Mouse (Mus musculus): ENCODE data around the gene Fkbpl. TPM values are rescaled to one million over a fixed set of nuclear protein-coding genes. Genes with fewer than 3 reads are reported as not detected.

Fkbpl gene
- polyA plus RNA-seq, 1 experiment from 2014 or later, result 16.1 TPM

- H3K36me3 ChIP-seq (ENCODE audit: poor library complexity, severe bottlenecking), result no peaks in the 10 kb centered on the region
- H3K4me1 ChIP-seq, result peaks cover 15% of the 10 kb centered on the region
- WGBS, result 72% methylated on average over 13 of the region's 13 CpGs
- H3K9me3 ChIP-seq (replicated peaks), result no peaks in the 10 kb centered on the region
- no peak overlapping the region for H3K27ac ChIP-seq
- no peak overlapping the region for H3K4me2 ChIP-seq
- H3K27me3 ChIP-seq, result peaks cover 64% of the 10 kb centered on the region
- ATAC-seq, result no peak
- no peak overlapping the region for H3K4me3 ChIP-seq
- H3K9ac ChIP-seq, result no peak overlapping the region
Observed at GRCm38 (mm10) chr17:34675205-34676092, 30.9 kb downstream of the Fkbpl start.

- Histone ChIP-seq H3K4me2 (no peak overlapping the region), H3K4me3 (no peak overlapping the region), H3K27ac (no peak overlapping the region), H3K9ac (no peak overlapping the region), H3K27me3 (peaks cover 59% of the 10 kb centered on the region), H3K36me3 (ENCODE audit: poor library complexity, severe bottlenecking) (no peaks in the 10 kb centered on the region), H3K4me1 (peaks cover 13% of the 10 kb centered on the region), H3K9me3 (replicated peaks) (no peaks in the 10 kb centered on the region)
- 84% methylated on average over 6 of the region's 6 CpGs for WGBS
- no peak for ATAC-seq
Observed at GRCm38 (mm10) chr17:34676093-34676460, 31.5 kb downstream of the Fkbpl start.

GRCm38 (mm10) chr17:34676671-34677070 lies 32.1 kb downstream of the Fkbpl start:
- 81% methylated on average over 12 of the region's 12 CpGs for WGBS
- Histone ChIP-seq H3K27me3 (peaks cover 53% of the 10 kb centered on the region), H3K4me2 (no peak overlapping the region), H3K9me3 (replicated peaks) (no peaks in the 10 kb centered on the region), H3K4me1 (peaks cover 7% of the 10 kb centered on the region), H3K9ac (no peak overlapping the region), H3K4me3 (no peak overlapping the region), H3K36me3 (ENCODE audit: poor library complexity, severe bottlenecking) (no peaks in the 10 kb centered on the region), H3K27ac (no peak overlapping the region)
- ATAC-seq, result no peak

GRCm38 (mm10) chr17:34680191-34680590 lies 35.6 kb downstream of the Fkbpl start:
- H3K9ac ChIP-seq, result no peak overlapping the region
- H3K36me3 ChIP-seq (ENCODE audit: poor library complexity, severe bottlenecking), result no peaks in the 10 kb centered on the region
- no peak for ATAC-seq
- no peak overlapping the region for H3K4me2 ChIP-seq
- peaks cover 4% of the 10 kb centered on the region; the same call in 1 of the 2 replicates for H3K4me1 ChIP-seq
- H3K9me3 ChIP-seq (replicated peaks), result no peaks in the 10 kb centered on the region
- peaks cover 20% of the 10 kb centered on the region for H3K27me3 ChIP-seq
- H3K27ac ChIP-seq, result no peak overlapping the region
- 86% methylated on average over 26 of the region's 26 CpGs for WGBS
- H3K4me3 ChIP-seq, result no peak overlapping the region

DNA sequence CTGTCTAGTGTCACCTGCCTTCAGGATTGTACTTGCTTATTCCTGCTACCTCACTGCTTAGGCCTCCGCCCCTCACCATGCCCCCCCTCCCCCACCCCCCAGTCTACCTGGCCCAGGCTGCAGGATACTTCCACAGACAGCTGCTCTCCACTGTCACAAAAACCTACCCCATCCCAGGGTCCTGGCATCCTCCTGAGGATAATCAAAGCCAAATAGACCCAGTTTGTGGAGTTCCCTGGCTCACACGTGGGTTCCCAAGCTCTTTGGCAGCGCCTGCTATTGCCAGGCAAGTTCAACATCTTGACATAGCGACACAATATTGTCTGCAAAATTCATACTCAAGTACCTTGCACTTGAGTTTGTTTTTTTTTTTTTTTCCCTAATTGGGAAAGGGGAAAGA lies 36.1 kb downstream of the Fkbpl start:
- H3K9ac ChIP-seq, result no peak overlapping the region
- peaks cover 7% of the 10 kb centered on the region for H3K4me1 ChIP-seq
- H3K36me3 ChIP-seq (ENCODE audit: poor library complexity, severe bottlenecking), result no peaks in the 10 kb centered on the region
- peaks cover 16% of the 10 kb centered on the region for H3K27me3 ChIP-seq
- no peak for ATAC-seq
- H3K4me3 ChIP-seq, result no peak overlapping the region
- no peak overlapping the region for H3K4me2 ChIP-seq
- H3K27ac ChIP-seq, result no peak overlapping the region
- no peaks in the 10 kb centered on the region for H3K9me3 ChIP-seq (replicated peaks)
- whole genome bisulfite sequencing, result 75% methylated on average over 4 of the region's 4 CpGs

GRCm38 (mm10) chr17:34681132-34681571 lies 36.6 kb downstream of the Fkbpl start:
- H3K4me1 ChIP-seq, result peaks cover 7% of the 10 kb centered on the region
- no peaks in the 10 kb centered on the region for H3K36me3 ChIP-seq (ENCODE audit: poor library complexity, severe bottlenecking)
- 84% methylated on average over 17 of the region's 17 CpGs for whole genome bisulfite sequencing
- no peak for ATAC-seq
- H3K27ac ChIP-seq, result no peak overlapping the region
- H3K9me3 ChIP-seq (replicated peaks), result no peaks in the 10 kb centered on the region
- no peak overlapping the region for H3K4me2 ChIP-seq
- H3K4me3 ChIP-seq, result no peak overlapping the region
- peaks cover 12% of the 10 kb centered on the region for H3K27me3 ChIP-seq
- H3K9ac ChIP-seq, result no peak overlapping the region

DNA sequence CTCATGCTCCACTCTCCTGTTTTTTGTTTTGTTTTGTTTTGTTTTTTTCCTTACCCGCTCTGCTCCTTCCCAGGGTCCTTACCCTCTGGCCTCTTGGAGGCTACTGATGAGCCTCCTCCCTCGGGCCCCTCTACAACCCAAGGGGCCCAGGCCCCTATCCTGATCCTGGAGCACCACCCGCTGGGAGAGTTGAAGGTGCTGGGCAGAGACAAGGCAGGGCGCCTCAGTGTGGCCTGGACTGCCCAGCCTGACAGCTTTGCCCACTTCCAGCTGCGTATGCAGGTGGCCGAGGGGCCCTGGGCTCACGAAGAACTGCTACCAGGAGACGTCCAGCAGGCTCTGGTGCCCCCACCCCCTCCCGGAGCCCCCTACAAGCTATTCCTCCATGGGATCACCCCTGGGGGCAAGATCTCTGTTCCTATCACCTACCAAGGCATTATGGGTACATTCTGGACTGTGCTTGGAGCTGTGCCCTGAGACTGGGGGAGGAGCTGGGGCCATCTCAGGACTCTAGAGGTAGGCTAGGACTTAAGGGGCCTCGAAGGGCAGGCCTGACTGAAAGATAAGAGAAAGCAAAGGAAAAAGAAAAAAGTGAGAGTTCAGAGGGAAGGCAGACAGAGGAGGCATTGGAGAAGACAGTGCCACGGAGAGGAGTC lies 37.4 kb downstream of the Fkbpl start:
- Histone ChIP-seq H3K27ac (no peak overlapping the region), H3K4me2 (no peak overlapping the region), H3K4me3 (no peak overlapping the region), H3K36me3 (ENCODE audit: poor library complexity, severe bottlenecking) (no peaks in the 10 kb centered on the region), H3K27me3 (peaks cover 12% of the 10 kb centered on the region; the same call in 1 of the 2 replicates), H3K9ac (no peak overlapping the region), H3K9me3 (replicated peaks) (no peaks in the 10 kb centered on the region), H3K4me1 (peaks cover 7% of the 10 kb centered on the region)
- WGBS, result 73% methylated on average over 11 of the region's 11 CpGs
- no peak for ATAC-seq

GRCm38 (mm10) chr17:34683179-34683578 lies 38.6 kb downstream of the Fkbpl start:
- Histone ChIP-seq H3K9me3 (replicated peaks) (no peaks in the 10 kb centered on the region), H3K36me3 (ENCODE audit: poor library complexity, severe bottlenecking) (no peaks in the 10 kb centered on the region), H3K4me3 (no peak overlapping the region), H3K4me2 (no peak overlapping the region), H3K27me3 (peaks cover 12% of the 10 kb centered on the region; the same call in 1 of the 2 replicates), H3K9ac (no peak overlapping the region), H3K27ac (no peak overlapping the region), H3K4me1 (peaks cover 7% of the 10 kb centered on the region)
- WGBS, result 79% methylated on average over 8 of the region's 8 CpGs
- ATAC-seq, result no peak

DNA sequence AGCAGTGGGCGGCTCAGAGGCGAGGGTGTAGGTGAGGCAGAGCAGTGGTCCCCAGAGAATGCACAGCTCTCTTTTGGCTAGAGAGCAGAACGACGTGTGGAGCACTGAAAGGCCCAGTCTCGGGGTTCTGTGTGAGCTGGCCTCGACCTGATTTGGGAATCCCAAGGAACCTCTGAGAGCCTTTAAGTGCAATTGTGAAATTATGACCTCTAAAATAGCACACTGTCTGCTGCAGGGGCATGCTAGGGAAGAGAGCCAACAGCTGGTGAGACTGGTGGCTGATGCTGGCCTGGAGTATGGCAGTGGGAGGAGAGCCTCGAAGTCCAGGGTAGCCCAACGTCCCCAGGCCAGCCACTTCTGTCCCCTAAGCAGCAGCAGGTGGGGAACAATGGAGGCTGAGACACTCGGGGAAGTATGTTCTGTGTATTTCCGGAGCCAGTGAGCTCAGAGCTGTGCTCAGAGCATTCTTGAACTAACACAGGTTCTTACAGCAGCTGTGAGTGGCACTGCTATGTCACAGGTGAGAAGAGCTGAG lies 39.2 kb downstream of the Fkbpl start:
- Histone ChIP-seq H3K36me3 (ENCODE audit: poor library complexity, severe bottlenecking) (no peaks in the 10 kb centered on the region), H3K4me3 (no peak overlapping the region), H3K9me3 (replicated peaks) (no peaks in the 10 kb centered on the region), H3K27me3 (peaks cover 8% of the 10 kb centered on the region; the same call in 1 of the 2 replicates), H3K4me1 (peaks cover 7% of the 10 kb centered on the region), H3K27ac (no peak overlapping the region), H3K9ac (no peak overlapping the region), H3K4me2 (no peak overlapping the region)
- 70% methylated on average over 10 of the region's 10 CpGs for WGBS
- ATAC-seq, result no peak

DNA sequence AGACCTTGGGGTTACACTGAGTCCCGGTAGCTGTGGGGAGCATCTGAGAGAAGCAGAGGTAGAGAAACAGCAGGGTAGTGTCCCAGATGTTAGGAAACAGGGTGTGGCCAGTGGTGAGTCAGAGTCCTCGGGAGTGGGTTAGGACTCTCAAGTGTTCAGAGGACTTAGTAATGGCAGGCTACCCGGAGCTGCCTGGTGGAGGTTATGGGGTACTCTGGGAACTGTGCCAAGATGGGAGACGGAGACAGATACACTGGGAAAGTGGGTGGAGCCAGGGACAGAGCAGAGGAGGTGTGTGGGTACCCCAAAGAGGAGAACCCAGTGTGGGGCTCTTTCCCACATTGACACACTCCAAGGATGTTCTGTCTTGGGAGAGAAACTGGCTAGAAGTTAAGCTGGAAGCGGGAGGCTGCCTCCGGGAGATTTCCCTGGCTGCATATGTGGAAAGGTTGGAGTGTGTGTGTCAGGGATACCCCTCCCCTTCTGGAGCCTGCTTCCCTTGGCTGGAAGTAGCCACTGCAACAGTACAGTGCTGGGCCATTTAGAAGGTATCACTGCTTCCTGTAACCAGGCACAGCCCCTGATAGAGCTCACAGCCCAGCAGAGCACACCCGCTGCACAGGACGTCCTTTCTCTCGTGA lies 39.8 kb downstream of the Fkbpl start:
- Histone ChIP-seq H3K4me1 (peaks cover 7% of the 10 kb centered on the region), H3K4me3 (no peak overlapping the region), H3K4me2 (no peak overlapping the region), H3K27me3 (0 out of 2 replicates have a peak, but pooled peaks cover 7% of the 10 kb centered on the region), H3K27ac (no peak overlapping the region), H3K9ac (no peak overlapping the region), H3K36me3 (ENCODE audit: poor library complexity, severe bottlenecking) (no peaks in the 10 kb centered on the region), H3K9me3 (replicated peaks) (no peaks in the 10 kb centered on the region)
- 69% methylated on average over 9 of the region's 9 CpGs for WGBS
- no peak for ATAC-seq

DNA sequence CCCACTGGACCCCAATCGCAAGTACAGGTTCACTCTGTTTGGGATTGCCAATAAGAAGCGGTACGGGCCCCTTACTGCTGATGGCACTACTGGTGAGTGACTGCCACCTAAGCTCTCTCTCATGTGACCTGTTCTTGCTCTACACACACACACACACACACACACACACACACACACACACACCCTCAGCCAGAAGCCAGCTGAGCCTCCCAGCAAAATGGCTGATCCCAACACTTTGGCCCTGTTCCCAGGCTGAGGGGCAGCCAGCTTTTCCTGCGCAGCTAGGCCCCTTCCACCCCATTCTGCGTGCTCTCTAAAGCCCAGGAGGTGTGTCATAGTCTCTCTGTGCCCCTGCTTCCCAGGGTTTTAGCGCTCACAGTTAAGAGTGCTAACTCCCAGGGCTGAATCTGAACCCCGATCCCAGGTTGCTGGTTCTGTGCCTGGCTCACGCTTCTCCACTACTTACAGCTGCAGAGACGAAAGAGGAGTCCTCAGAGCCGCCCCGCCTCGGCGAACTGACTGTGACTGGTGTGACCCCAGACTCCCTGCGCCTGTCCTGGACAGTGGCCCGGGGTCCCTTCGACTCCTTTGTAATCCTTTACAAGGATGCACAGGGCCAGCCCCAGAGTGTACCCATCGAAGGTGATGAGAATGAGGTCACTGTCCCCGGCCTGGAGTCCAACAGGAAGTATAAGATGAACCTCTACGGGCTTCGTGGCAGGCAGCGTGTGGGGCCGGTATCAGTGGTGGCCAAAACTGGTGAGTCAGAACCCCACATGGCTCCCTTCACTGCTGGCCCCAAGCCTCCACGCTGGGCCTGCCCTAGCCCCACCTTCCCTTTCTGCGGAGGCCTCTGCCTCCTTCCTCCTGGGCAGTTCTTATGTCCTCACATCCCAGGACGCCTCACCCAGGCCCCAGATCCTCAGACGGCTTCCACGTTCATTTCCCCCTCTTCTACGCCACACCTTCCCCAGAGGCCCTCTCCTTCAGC lies 40.9 kb downstream of the Fkbpl start:
- Histone ChIP-seq H3K4me3 (no peak overlapping the region), H3K27ac (no peak overlapping the region), H3K27me3 (0 out of 2 replicates have a peak, but pooled peaks cover 1% of the 10 kb centered on the region), H3K4me1 (peaks cover 7% of the 10 kb centered on the region), H3K9ac (no peak overlapping the region), H3K9me3 (replicated peaks) (no peaks in the 10 kb centered on the region), H3K36me3 (ENCODE audit: poor library complexity, severe bottlenecking) (no peaks in the 10 kb centered on the region), H3K4me2 (no peak overlapping the region)
- ATAC-seq, result peak; percentile 36; the same call in 1 of the 2 replicates
- 84% methylated on average over 28 of the region's 28 CpGs for WGBS
